Mouse (Mus musculus) liver, embryonic 14.5 days (tissue): ENCODE data around the gene Pdyn. TPM values are rescaled to one million over a fixed set of nuclear protein-coding genes. Genes with fewer than 3 reads are reported as not detected.

Source experiments
- ATAC-seq: fragments of 200-750 bp; cut with Nextera tagmentation; 2 replicates; pipeline ENCODE4 v1.8.0; 2017; ENCODE audit warnings: moderate number of reproducible peaks, mild to moderate bottlenecking, moderate library complexity; ENCODE audit not compliant: insufficient read depth
- DNase-seq, 3 experiments: peaks; one replicate each; pipeline ENCODE4 v3.0.0-alpha.2; 2012 to 2013; ENCODE audit warnings: low read depth in 3 of 3, low spot score in 3 of 3
- H3K27ac ChIP-seq: fragments of 300-500 bp; sonication (generic); 2 replicates; pipeline ENCODE4 v1.5.1; 2014; ENCODE audit warnings: moderate library complexity, mild to moderate bottlenecking, control low read depth, inconsistent platforms
- H3K27me3 ChIP-seq: fragments of 300-500 bp; sonication (generic); 2 replicates; pipeline ENCODE4 v1.6.1; 2014; ENCODE audit warnings: mild to moderate bottlenecking, low read length, moderate library complexity; ENCODE audit not compliant: control insufficient read depth, insufficient read depth
- H3K36me3 ChIP-seq: fragments of 300-500 bp; sonication (generic); replicated peaks from 2 replicates; pipeline ENCODE4 v1.6.1; 2014; ENCODE audit warnings: low read depth; ENCODE audit not compliant: control insufficient read depth, insufficient read depth
- H3K4me1 ChIP-seq, 2 experiments: fragments of 200-500 bp in 1 of 2; fragments of 300-500 bp in 1 of 2; sonication (generic) in 1 of 2; replicated peaks; 2 replicates each; pipeline ENCODE4 v1.6.1; 2012 to 2014; ENCODE audit warnings: antibody characterized with exemption in 1 of 2, inconsistent platforms in 1 of 2, low read length in 1 of 2; ENCODE audit not compliant: control insufficient read depth in 2 of 2, insufficient read depth in 2 of 2
- H3K4me2 ChIP-seq: fragments of 300-500 bp; sonication (generic); 2 replicates; pipeline ENCODE4 v1.6.1; 2014; ENCODE audit warnings: low read depth, mild to moderate bottlenecking, control low read depth, moderate library complexity
- H3K4me3 ChIP-seq, 2 experiments: fragments of 200-500 bp in 1 of 2; fragments of 300-500 bp in 1 of 2; sonication (generic) in 1 of 2; 2 replicates each; pipeline ENCODE4 v1.5.1; 2012 to 2014; ENCODE audit warnings: low read depth in 2 of 2, low read length in 2 of 2, mild to moderate bottlenecking in 2 of 2, control low read depth in 1 of 2, inconsistent platforms in 1 of 2, moderate library complexity in 1 of 2; ENCODE audit not compliant: insufficient read depth in 1 of 2
- H3K9ac ChIP-seq: fragments of 300-500 bp; sonication (generic); replicated peaks from 2 replicates; pipeline ENCODE4 v1.6.1; 2014; ENCODE audit warnings: mild to moderate bottlenecking, control low read depth, moderate library complexity
- H3K9me3 ChIP-seq: fragments of 300-500 bp; sonication (generic); 2 replicates; pipeline ENCODE4 v1.6.1; 2016; ENCODE audit warnings: low read length, mixed read lengths; ENCODE audit not compliant: control insufficient read depth
- CTCF ChIP-seq: IDR thresholded peaks from 2 replicates; pipeline ENCODE4 v1.5.1; 2016; ENCODE audit warnings: antibody characterized with exemption, low read depth, control low read depth
- EP300 ChIP-seq: IDR thresholded peaks from 2 replicates; pipeline ENCODE4 v1.6.1; 2016; ENCODE audit warnings: antibody characterized with exemption, low read depth
- WGBS: fragments of 180-500 bp; shearing (Covaris S2); extraction: QIAGEN DNeasy Blood & Tissue Kit; methylation state at CpG from one replicate; pipeline ENCODE4 v1.1.7; 2014; ENCODE audit not compliant: insufficient replicate concordance; 5-methylcytosine and 5-hydroxymethylcytosine counted together
- polyA plus RNA-seq, 2 experiments: library from polyadenylated mRNA; depleted of rRNA in 1 of 2; stranded (reverse) in 1 of 2; unstranded in 1 of 2; fragments of >200 nt; fragmentation: Nextera tagmentation in 1 of 2; extraction: Ambion mirVana in 1 of 2; gene quantifications; 2 replicates each; pipeline versions ENCODE4 v1.2.1 to v1.2.3; 2012 to 2014

The Pdyn gene
- polyA plus RNA-seq, 2 experiments = 0.01 TPM; not detected in 1

GRCm38 (mm10) chr2:129679066-129679465, 20.6 kb downstream of the Pdyn start:
- DNase-seq (no peak), ATAC-seq (no peak)
- no peak overlapping the region for H3K4me3 ChIP-seq
- H3K4me1 ChIP-seq = no peaks in the 10 kb centered on the region
- TF ChIP-seq EP300 = no peak
- TF ChIP-seq CTCF = no peak
- no peak overlapping the region for H3K27ac ChIP-seq
- no peaks in the 10 kb centered on the region for H3K9me3 ChIP-seq
- no peak overlapping the region for H3K9ac ChIP-seq
- H3K4me2 ChIP-seq = no peak overlapping the region
- H3K27me3 ChIP-seq = no peaks in the 10 kb centered on the region
- no peaks in the 10 kb centered on the region for H3K36me3 ChIP-seq
- WGBS = 62% methylated on average over 5 of the region's 5 CpGs

DNA sequence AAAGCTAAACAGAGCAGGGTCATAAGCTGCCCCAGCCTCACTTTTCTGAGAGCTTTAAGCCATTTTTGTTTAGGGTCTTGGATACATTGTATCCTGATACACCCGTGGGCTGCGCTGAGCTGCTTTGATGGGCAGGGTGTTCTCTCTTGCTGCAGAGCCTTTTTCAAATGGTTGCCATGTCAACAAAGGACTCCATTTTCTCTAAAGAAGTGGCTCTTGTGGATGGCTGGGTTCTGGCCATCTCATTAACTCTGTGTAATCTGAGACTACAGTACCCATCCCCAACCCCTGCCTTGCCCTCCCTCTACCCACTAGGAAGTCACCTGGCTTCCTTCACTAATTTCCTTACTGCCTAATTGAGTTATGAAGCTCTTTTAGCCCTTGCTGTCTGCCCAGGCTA, 22.0 kb downstream of the Pdyn start:
- ATAC-seq = no peak
- no peak overlapping the region for H3K9ac ChIP-seq

DNA sequence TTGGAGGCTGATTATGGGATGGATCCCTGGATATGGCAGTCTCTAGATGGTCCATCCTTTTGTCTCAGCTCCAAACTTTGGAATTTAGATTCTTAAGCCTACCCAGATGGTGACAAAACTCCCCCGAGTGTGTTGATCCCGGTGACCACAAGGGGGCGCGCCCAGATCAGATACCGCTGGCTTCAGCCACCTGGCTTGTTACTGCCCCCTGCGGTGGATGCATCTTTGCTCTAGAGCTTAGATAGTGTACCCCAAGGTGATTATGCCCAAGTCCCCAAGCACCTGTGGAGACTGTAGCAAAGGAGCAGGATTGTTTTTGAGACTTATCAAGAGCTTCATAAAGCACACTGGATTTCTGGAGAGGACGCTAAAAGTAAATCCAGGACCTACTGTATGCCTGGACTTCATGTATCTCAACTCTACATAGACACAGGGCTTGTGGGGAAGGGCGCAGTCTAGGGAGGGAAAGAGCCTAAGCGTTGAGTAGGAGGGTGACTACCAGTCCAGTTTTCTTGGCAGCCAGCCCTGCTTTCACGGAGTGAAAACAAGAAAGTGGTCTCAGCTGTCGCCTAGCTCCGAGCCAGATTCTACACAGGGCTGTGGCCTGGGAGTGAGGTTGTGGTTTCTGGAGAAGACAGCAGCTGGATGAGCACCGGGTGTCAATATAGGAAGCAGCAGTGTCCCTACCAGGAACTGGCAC, 24.6 kb downstream of the Pdyn start:
- Histone ChIP-seq H3K27ac (no peak overlapping the region), H3K27me3 (no peaks in the 10 kb centered on the region), H3K9ac (no peak overlapping the region), H3K9me3 (no peaks in the 10 kb centered on the region), H3K4me3 (no peak overlapping the region), H3K4me2 (no peak overlapping the region), H3K4me1 (no peaks in the 10 kb centered on the region), H3K36me3 (no peaks in the 10 kb centered on the region)
- TF ChIP-seq EP300 (no peak), CTCF (peak; percentile 97)
- DNase-seq (peak; percentile 39 to 44 (median 42)), ATAC-seq (no peak)
- WGBS = 25% methylated on average over 13 of the region's 13 CpGs

More for the DNA sequence above, 22.0 kb downstream of the Pdyn start:
- Histone ChIP-seq H3K27me3 (no peaks in the 10 kb centered on the region), H3K4me2 (no peak overlapping the region), H3K4me1 (no peaks in the 10 kb centered on the region), H3K27ac (no peak overlapping the region), H3K9me3 (no peaks in the 10 kb centered on the region), H3K4me3 (no peak overlapping the region), H3K36me3 (no peaks in the 10 kb centered on the region)
- DNase-seq = no peak
- TF ChIP-seq CTCF = no peak
- TF ChIP-seq EP300 = no peak
- WGBS = 57% methylated on average over 2 of the region's 2 CpGs

- Histone ChIP-seq H3K9ac (no peak overlapping the region; the same call in 1 of the 2 replicates), H3K4me2 (no peak overlapping the region), H3K4me3 (no peak overlapping the region), H3K9me3 (no peaks in the 10 kb centered on the region), H3K36me3 (no peaks in the 10 kb centered on the region), H3K27ac (no peak overlapping the region), H3K27me3 (no peaks in the 10 kb centered on the region), H3K4me1 (no peaks in the 10 kb centered on the region)
- ATAC-seq (no peak), DNase-seq (no peak)
- 57% methylated on average over 4 of the region's 4 CpGs for WGBS
- TF ChIP-seq CTCF (no peak), EP300 (no peak)
These were observed 27.7 kb downstream of the Pdyn start for GRCm38 (mm10) chr2:129671911-129672310.

GRCm38 (mm10) chr2:129662484-129662883, 37.2 kb downstream of the Pdyn start:
- no peak overlapping the region for H3K4me2 ChIP-seq
- no peaks in the 10 kb centered on the region for H3K36me3 ChIP-seq
- DNase-seq (no peak), ATAC-seq (no peak)
- H3K4me1 ChIP-seq = no peaks in the 10 kb centered on the region
- no peak overlapping the region for H3K27ac ChIP-seq
- no peaks in the 10 kb centered on the region for H3K9me3 ChIP-seq
- no peaks in the 10 kb centered on the region for H3K27me3 ChIP-seq
- H3K4me3 ChIP-seq = no peak overlapping the region
- no peak for TF ChIP-seq CTCF
- TF ChIP-seq EP300 = no peak
- no peak overlapping the region for H3K9ac ChIP-seq
- WGBS = 42% methylated on average over 4 of the region's 4 CpGs
